Mouse (Mus musculus): ENCODE measurements around the gene Gm5475.

DNA sequence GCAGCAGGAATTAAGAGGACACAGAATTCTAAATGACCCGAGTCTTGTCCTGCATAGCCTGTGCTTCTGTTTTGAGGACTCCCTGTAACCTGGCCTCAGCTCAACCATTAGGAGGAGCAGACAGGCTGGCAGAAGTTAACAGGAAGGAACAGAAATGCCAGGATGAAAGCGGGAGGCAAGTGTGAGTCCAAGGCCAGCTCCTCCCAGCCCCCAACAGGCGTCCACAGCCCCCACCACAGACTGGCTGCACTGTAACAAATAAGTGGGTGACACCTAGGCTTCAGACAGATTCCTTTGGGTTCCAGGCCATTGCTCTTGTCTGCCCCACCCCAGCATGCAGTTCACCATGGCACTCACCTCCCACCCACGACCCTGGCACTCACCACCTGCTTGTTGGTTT, 19.1 kb upstream of the Gm5475 start:
- TF ChIP-seq CTCF (IDR thresholded peaks at IDR 0.05; ENCODE audit: low read depth) (no peak), EP300 (optimal IDR thresholded peaks at IDR 0.05) (no peak)
